Mouse (Mus musculus): ENCODE data around the gene Olfr593. TPM values are rescaled to one million over a fixed set of nuclear protein-coding genes. Genes with fewer than 3 reads are reported as not detected.

Gene Olfr593
- polyA plus RNA-seq (2017; shearing (Covaris generic)): not detected

GRCm38 (mm10) chr7:103211562-103211961 is at the start of gene Olfr593:
TSS of gene Olfr593 (plus strand) at chr7:103211862.

GRCm38 (mm10) chr7:103178240-103178639 is 33.4 kb upstream of the Olfr593 start, which contains the start of gene Olfr591:
TSS of gene Olfr591 (minus strand) at chr7:103178340.

GRCm38 (mm10) chr7:103184503-103184902 is 27.2 kb upstream of the Olfr593 start, which contains the start of gene Olfr592:
TSS of gene Olfr592 (plus strand) at chr7:103184803.

GRCm38 (mm10) chr7:103216696-103217095 is 5.0 kb downstream of the Olfr593 start, which contains the start of gene Olfr594:
TSS of gene Olfr594 (plus strand) at chr7:103216996.

GRCm38 (mm10) chr7:103252405-103252804 is 40.7 kb downstream of the Olfr593 start, which contains the start of gene Usp17ld:
TSS of gene Usp17ld (minus strand) at chr7:103252505.

Other genes with a start within 250 kb of the Olfr593 start
- gene Olfr576, start 249.2 kb upstream of the Olfr593 start, polyA plus RNA-seq (2017; shearing (Covaris generic)): not detected
- not detected for gene Olfr577, start 235.9 kb upstream of the Olfr593 start, polyA plus RNA-seq (2017; shearing (Covaris generic))
- not detected for gene Olfr578, start 222.5 kb upstream of the Olfr593 start, polyA plus RNA-seq (2017; shearing (Covaris generic))
- not detected for gene Olfr582, start 173.8 kb upstream of the Olfr593 start, polyA plus RNA-seq (2017; shearing (Covaris generic))
- gene Olfr583, start 160.6 kb upstream of the Olfr593 start, polyA plus RNA-seq (2017; shearing (Covaris generic)): not detected
- not detected for gene Olfr584, start 130.0 kb upstream of the Olfr593 start, polyA plus RNA-seq (2017; shearing (Covaris generic))
- gene Olfr585, start 114.1 kb upstream of the Olfr593 start, polyA plus RNA-seq (2017; shearing (Covaris generic)): not detected
- not detected for gene Olfr586, start 86.2 kb upstream of the Olfr593 start, polyA plus RNA-seq (2017; shearing (Covaris generic))
- not detected for gene Olfr588-ps1, start 71.0 kb upstream of the Olfr593 start, polyA plus RNA-seq (2017; shearing (Covaris generic))
- gene Olfr589, start 55.5 kb upstream of the Olfr593 start, polyA plus RNA-seq (2017; shearing (Covaris generic)): not detected
- not detected for gene Olfr591, start 33.5 kb upstream of the Olfr593 start, polyA plus RNA-seq (2017; shearing (Covaris generic))
- gene Olfr592, start 27.1 kb upstream of the Olfr593 start, polyA plus RNA-seq (2017; shearing (Covaris generic)): 0.11 TPM
- gene Olfr594, start 5.1 kb downstream of the Olfr593 start, polyA plus RNA-seq (2017; shearing (Covaris generic)): not detected
- gene Usp17ld, start 40.6 kb downstream of the Olfr593 start, polyA plus RNA-seq (2017; shearing (Covaris generic)): not detected
- gene Olfr596, start 93.8 kb downstream of the Olfr593 start, polyA plus RNA-seq (2017; shearing (Covaris generic)): not detected
- gene Olfr597, start 104.5 kb downstream of the Olfr593 start, polyA plus RNA-seq (2017; shearing (Covaris generic)): not detected
- gene Olfr598, start 111.7 kb downstream of the Olfr593 start, polyA plus RNA-seq (2017; shearing (Covaris generic)): not detected
- gene Olfr599, start 124.1 kb downstream of the Olfr593 start, polyA plus RNA-seq (2017; shearing (Covaris generic)): not detected
- gene Olfr600, start 137.8 kb downstream of the Olfr593 start, polyA plus RNA-seq (2017; shearing (Covaris generic)): not detected
- gene Olfr601, start 150.8 kb downstream of the Olfr593 start, polyA plus RNA-seq (2017; shearing (Covaris generic)): not detected
- gene Olfr603, start 174.3 kb downstream of the Olfr593 start, polyA plus RNA-seq (2017; shearing (Covaris generic)): not detected
- gene Usp17lc, start 203.2 kb downstream of the Olfr593 start, polyA plus RNA-seq (2017; shearing (Covaris generic)): not detected
- not detected for gene Olfr605, start 233.6 kb downstream of the Olfr593 start, polyA plus RNA-seq (2017; shearing (Covaris generic))
- not detected for gene Olfr606, start 237.2 kb downstream of the Olfr593 start, polyA plus RNA-seq (2017; shearing (Covaris generic))

Measured in inflammation-experienced regulatory T-cells, adult 16 weeks (primary cell).